Comparison of ENCODE assay signal across 19 mouse cellular contexts in the genomic region with DNA sequence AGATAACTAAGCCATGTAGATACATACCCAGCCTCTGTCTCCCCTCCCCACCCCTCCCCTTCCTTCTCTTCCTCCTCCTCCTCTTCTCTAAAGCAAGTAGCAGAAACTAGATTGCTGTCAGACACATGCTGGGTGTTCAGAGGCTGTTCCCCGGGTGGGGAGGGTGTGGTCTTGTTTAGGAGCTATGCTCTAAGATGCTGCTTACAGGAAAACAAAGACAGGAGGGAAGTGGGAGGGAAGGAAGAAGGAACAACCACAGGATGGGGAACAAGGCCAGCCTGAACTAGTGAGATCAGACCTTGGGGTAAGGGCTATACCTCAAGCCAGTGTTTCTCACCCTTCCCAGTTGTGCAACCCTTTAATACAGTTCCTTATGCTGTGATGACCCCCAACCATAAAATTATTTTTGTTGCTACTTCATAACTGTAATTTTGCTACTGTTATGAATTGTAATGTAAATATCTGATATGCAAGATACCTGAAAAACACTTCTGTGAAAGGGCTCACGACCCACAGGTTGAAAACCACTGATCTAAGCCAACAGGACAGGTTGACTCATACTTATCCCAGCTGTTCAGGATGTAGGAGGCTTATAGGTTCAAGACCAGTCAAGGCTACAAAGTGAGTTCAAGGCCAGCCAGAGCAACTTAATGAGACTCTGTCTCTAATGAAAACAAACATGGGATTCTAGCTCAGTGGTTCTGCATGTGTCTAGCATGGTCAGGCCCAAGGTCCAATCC.
DNase-seq lines count a peak whose midpoint lies in the region; ATAC-seq and TF ChIP-seq lines count a peak whose summit lies in the region.
"Had no signal": no experiment of that assay in that cellular context is flagged by ENCODE, and none has a peak within 500 bp of the region (broad histone marks: within the 10 kb centered on the region; RNA-seq: fewer than 3 reads in every experiment).

No protein-coding gene starts in this region.

- no peak overlapping the region for H3K27ac ChIP-seq in kidney, adult 2 months (ENCODE audit: insufficient read depth, low read depth, low read length)
- no peak overlapping the region for H3K27ac ChIP-seq in hindbrain, embryonic 11.5 days (ENCODE audit: low read depth, low read length)
- H3K27ac ChIP-seq: forebrain, embryonic 12.5 days; hindbrain, postnatal 0 days; limb, embryonic 13.5 days; midbrain, embryonic 10.5 days; stomach, embryonic 15.5 days had no signal

- peak; percentile 19 for DNase-seq in adrenal gland, adult 2 months
- no peak for DNase-seq in adrenal gland, postnatal 25 days
- peak; percentile 43 for DNase-seq in kidney, adult 2 months
- no peak for DNase-seq in kidney, adult 11 months
- DNase-seq in CD4-positive, CD25-positive, alpha-beta regulatory T cell, adult 2 months (ENCODE audit: low read depth, low spot score), result peak; percentile 45
- DNase-seq in hindbrain, embryonic 11.5 days (ENCODE audit: low spot score), result no peak
- no peak for DNase-seq in left cerebral cortex, postnatal 10 days (ENCODE audit: extremely low spot score in 1 of 2, low spot score in 2 of 2)
- DNase-seq: adrenal gland, postnatal 10 days; cerebellum, adult 9-10 months; embryo, embryonic 11 days; lung, embryonic 14.5 days; spleen, adult 18-20 months had no signal

- H3K9ac ChIP-seq in hindbrain, embryonic 11.5 days (ENCODE audit: low read depth, low read length), result no peak overlapping the region
- H3K9ac ChIP-seq: forebrain, embryonic 12.5 days; limb, embryonic 13.5 days; lung, embryonic 14.5 days; stomach, embryonic 15.5 days had no signal

- 50% methylated on average over 2 of the region's 2 CpGs for whole genome bisulfite sequencing in kidney, adult 2 months
- 49% methylated on average over 2 of the region's 2 CpGs for WGBS in hindbrain, embryonic 11.5 days

- no peak for TF ChIP-seq POLR2A in kidney, adult 2 months (IDR thresholded peaks at IDR 0.05; ENCODE audit: low read depth, low read length)

- H3K9me3 ChIP-seq in hindbrain, embryonic 11.5 days (ENCODE audit: control insufficient read depth, low read length), result no peaks in the 10 kb centered on the region
- H3K9me3 ChIP-seq: forebrain, embryonic 12.5 days; limb, embryonic 13.5 days; midbrain, embryonic 10.5 days; stomach, embryonic 15.5 days had no signal

- no peak overlapping the region for H3K4me3 ChIP-seq in kidney, adult 2 months (ENCODE audit: insufficient read depth, low read depth, low read length)
- H3K4me3 ChIP-seq in hindbrain, embryonic 11.5 days (ENCODE audit: low read depth, low read length), result no peak overlapping the region
- H3K4me3 ChIP-seq: forebrain, embryonic 12.5 days; limb, embryonic 13.5 days; midbrain, embryonic 10.5 days; myocyte; stomach, embryonic 15.5 days had no signal

- peak; percentile 38 to 42; a peak in 2 of 4 replicates for ATAC-seq in hematopoietic stem cell, adult 5-6 weeks (replicated peaks in 1 of 2; ENCODE audit: insufficient read depth in 1 of 2, low FRiP score in 2 of 2, low TSS enrichment in 1 of 2, low read depth in 1 of 2, poor library complexity in 2 of 2, severe bottlenecking in 2 of 2)
- no peak for ATAC-seq in hindbrain, embryonic 11.5 days (ENCODE audit: low FRiP score)
- ATAC-seq: hindbrain, postnatal 0 days had no signal

- no peak overlapping the region for H3K4me2 ChIP-seq in hindbrain, embryonic 11.5 days (replicated peaks; ENCODE audit: low read depth, low read length)
- H3K4me2 ChIP-seq: forebrain, embryonic 12.5 days; limb, embryonic 13.5 days; lung, embryonic 14.5 days; stomach, embryonic 15.5 days had no signal

- TF ChIP-seq CTCF in kidney, adult 2 months (conservative IDR thresholded peaks at IDR 0.05; ENCODE audit: insufficient read depth, insufficient read length, low read depth, low read length), result no peak

- H3K4me1 ChIP-seq in kidney, adult 2 months (ENCODE audit: control insufficient read depth, insufficient read depth, low read length), result peaks cover 21% of the 10 kb centered on the region
- no peaks in the 10 kb centered on the region for H3K4me1 ChIP-seq in hindbrain, embryonic 11.5 days (replicated peaks; ENCODE audit: control insufficient read depth, insufficient read depth, low read length)
- H3K4me1 ChIP-seq: forebrain, embryonic 12.5 days; midbrain, embryonic 10.5 days had no signal

- H3K36me3 ChIP-seq in kidney, adult 2 months (ENCODE audit: control insufficient read depth, insufficient read depth, low read length), result no peaks in the 10 kb centered on the region
- no peaks in the 10 kb centered on the region for H3K36me3 ChIP-seq in hindbrain, embryonic 11.5 days (ENCODE audit: control insufficient read depth, insufficient read depth, low read length)
- H3K36me3 ChIP-seq: forebrain, embryonic 12.5 days; limb, embryonic 13.5 days; midbrain, embryonic 10.5 days; stomach, embryonic 15.5 days had no signal

- intact Hi-C loops in left cerebral cortex, postnatal 10 days (cut with DNase I), result no loop called here

- H3K27me3 ChIP-seq in kidney, adult 2 months (replicated peaks; ENCODE audit: control insufficient read depth, insufficient read depth, low read length), result no peaks in the 10 kb centered on the region
- H3K27me3 ChIP-seq in hindbrain, embryonic 11.5 days (ENCODE audit: control insufficient read depth, insufficient read depth, low read length), result no peaks in the 10 kb centered on the region
- H3K27me3 ChIP-seq: forebrain, embryonic 12.5 days; stomach, embryonic 15.5 days had no signal

Comparison
In these comparisons a context has a peak if more than half of its experiments do, and no peak if none do; other contexts are left out.
1. DNase-seq: peak in adrenal gland, adult 2 months (single experiment), kidney, adult 2 months (single experiment) and CD4-positive, CD25-positive, alpha-beta regulatory T cell, adult 2 months (single experiment); none in adrenal gland, postnatal 25 days (single experiment), kidney, adult 11 months (single experiment), hindbrain, embryonic 11.5 days (single experiment) and left cerebral cortex, postnatal 10 days (0 of 2).